Mouse (Mus musculus): ENCODE measurements around the gene Alg13.
A peak's percentile ranks its signal among the peaks of the same experiment; 100 is the strongest.

Gene Alg13

DNA sequence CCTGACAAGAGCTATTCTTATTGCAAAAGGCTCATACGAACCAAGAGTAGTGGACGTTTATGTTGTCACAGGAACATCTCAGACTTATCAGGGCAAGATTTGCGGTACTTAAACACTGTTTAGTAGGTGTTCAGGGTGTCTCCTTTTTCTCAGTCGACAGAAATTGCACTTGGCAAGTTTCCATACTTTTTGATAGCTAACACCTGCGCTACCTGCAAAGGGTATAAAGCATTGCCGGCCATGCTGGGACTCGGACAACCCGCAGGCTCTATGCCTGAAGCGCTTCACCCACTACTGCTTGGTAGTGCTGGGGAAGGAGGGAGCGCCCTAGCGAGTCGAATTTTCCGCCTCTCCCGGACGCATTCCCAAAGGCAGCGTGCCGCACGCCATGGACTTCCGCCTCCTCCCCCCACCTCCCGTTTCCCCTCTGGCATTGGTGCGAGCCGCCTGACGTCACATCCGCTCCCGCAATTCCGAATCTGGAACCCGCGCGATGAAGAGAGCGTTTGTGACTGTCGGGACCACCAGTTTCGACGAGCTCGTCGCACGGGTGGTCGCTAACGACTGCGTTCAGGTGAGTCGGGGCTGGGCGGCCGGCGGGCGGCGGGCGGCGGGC, at the start of gene Alg13:
Gene Alg13 (plus strand): TSS at position 257 of the 616 bp plus-strand sequence.
- peak; percentile 78 for DNase-seq (ENCODE audit: low read depth)

DNA sequence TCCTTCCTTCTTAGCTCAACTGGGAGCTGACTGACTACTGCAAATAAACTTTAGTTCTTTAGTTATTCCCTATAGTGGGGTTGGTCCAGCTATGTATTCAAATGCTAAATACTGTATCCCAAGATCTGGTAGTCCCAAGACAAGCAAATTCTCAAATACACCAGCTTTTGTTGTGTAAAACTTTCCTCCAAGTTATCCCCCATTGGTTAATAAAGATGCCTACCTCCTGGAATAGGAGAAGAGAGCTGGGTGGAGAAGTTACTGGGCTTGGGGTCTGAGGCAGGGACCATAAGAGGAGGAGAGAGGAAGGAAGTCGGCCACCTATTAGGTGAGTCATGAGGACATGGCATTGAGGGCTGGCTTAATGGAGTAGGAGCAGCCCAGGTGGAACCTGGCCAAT, 49.0 kb upstream of the Alg13 start:
- no peak for DNase-seq (ENCODE audit: low read depth)

DNA sequence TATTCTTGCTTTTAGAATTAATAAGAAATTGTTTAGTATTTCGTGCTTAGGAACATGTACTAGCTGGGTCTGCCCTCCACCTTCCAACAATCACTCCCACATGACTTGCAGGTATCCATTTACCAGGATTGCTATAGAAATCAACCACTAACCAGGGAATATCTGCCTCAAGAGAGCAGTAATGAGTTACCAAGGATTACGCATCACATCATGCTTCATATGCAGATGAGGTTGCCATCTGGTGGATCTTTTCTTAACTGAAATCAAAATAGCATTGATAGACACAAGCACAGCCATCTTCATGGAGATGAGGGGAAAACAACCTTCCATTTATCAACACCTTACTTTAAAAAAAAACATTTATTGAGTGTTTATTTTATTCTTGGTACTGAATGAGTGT, 16.1 kb upstream of the Alg13 start:
- no peak for DNase-seq (ENCODE audit: low read depth)

DNA sequence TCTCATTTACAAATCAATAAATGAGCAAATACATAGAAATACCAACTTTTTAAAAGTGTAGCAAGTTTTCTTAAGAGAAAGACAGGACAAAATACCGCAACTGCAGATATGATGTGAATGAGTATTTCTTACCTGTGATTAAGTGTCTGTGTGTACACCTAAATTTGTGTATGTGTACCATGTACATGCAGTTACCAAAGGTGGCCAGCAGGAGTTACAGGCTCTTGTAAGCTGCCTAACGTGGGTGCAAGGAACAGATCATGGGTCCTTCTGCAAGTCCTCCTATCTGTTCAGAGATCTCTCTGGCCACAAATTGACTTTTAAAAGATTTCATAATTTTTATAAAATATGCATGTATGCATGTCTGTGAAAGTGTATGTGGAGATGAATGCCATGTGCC, 11.9 kb upstream of the Alg13 start:
- no peak for DNase-seq (ENCODE audit: low read depth)

DNA sequence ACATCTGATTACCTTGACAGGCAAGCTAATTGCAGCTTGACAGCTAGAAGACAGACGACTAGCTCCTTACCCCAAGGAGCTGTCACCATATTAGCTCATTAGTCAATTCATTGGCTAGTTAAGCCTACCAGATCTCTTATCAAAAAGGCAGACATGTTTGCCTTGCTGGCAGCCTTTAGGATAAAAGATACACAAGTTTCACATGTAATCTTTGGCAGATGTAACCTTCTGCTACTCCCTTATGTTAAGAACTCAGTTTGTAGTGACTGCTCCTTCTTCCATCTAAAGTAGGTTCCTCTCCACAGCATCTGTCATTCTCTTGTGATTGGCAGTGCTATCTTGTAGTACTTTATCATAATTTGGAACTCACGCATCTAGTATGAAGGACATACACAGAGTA, 3.6 kb upstream of the Alg13 start:
- DNase-seq (ENCODE audit: low read depth): no peak

DNA sequence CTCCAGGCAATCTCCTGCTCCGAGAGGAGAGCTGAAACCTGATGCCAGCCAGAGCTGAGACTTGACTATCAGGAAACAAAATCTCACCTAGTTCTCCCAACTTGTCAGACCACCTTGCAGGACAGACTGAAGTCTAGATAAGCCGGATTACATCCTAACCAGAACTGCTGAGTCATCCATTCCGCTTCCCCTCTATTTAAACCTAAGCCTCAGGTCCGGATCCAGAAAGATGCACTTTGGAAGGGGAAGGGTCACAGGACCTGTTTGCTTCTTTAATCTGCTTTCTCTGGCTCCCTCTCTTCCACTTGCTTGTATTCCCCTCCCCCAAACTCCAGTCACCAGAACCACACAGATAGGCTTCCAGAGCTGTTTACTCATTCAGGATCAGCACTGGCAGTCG, 2.6 kb upstream of the Alg13 start:
- no peak for DNase-seq (ENCODE audit: low read depth)

DNA sequence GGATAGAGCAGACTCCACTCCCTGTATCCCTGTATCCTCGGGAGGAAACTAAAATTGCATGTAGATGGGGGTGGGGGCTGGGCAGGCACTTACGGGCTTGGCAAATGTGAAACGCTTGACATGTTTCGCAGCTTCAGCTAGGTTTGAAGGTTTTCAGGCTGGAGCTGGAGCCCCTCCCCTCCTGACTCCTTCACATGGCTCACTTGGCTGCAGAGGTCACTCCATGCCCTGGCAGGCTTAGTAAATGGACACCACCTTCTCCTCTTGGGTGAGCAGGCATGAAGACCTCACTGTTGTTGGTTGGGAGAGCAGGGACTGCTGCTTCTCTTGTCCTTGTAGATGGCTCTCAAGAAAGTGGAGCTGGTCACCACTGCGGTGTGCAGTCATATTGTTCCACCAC, 1.6 kb upstream of the Alg13 start:
- no peak for DNase-seq (ENCODE audit: low read depth)

DNA sequence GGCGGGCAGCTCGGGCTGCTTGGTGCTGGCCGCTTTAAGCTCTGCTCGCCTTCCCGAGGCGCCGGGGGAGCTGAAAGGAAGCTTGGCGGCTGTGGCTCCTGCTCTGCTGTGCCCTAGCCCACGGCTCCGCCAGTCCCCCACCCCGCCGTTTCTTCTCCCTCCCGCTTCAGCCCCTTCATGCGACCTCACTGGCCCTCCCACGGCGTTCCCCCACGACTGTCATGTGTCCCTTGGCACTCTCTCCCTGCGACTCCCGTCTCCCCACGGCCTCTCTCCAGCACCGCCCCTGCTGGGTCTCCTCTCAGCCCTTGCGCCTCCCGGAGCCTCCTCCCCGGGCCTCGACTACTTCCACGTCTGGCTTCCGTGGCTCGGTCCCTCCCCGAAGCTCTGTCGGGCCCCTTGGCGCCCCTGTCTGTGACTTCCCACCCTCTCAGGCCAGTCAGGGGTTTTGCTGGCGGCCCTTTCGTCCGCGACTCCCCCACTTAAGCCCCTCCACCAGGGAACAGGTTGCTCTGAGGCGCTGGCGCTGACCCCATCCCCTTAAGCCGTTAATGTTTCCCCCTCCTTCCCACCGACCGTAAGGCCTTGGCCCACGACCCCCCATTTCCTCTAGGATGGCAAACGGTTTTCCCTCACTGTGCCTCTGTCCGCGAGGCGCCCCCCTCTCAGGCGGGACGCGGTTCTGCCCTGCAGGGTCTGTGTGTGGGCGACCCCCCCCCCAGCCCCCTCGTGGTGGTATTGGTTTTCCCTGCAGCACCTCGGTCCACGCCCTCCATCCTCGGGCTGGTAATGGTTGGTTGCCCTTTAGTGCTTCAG, 768 bp downstream of the Alg13 start:
- DNase-seq (ENCODE audit: low read depth): peak; percentile 46

DNA sequence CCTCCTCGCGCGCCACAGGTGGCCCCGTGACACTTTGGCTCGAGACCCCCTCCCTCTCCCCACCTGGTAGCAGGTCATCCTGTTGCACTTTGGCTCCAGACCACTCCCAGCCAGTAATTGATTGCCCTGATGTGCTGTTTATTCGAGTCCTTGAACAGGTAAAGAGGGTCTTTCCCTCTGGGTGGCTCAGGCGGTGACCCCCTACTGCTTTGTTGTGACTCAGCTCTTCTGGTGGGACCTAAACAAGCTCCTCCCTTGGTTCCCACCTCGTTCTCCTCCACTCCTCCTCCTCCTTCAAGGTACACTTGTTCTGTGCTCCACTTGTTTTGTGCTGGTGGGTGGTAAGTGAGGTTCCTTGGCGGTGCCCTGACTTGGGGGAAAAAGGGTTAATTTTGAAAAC, 1.8 kb downstream of the Alg13 start:
- DNase-seq (ENCODE audit: low read depth): peak; percentile 3

DNA sequence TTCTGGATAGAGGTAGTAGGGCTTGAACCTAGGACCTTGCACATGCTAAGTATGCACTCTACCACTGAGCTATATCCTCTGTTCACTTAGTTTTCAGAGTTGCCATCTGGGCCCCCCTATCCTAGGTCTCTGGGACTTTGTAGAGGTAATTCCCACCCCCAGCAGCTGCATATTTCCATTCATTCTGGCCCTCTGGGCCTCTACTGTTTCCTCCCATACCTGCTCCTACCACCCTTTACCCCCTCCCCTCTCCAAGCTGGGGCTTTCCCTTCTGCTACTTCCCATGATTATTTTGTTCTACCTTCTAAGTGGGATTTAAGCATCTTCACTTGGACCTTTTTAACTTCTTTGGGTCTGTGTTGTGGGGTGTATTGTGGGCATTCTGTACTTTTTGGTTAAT, 7.8 kb downstream of the Alg13 start:
- DNase-seq (ENCODE audit: low read depth): no peak

DNA sequence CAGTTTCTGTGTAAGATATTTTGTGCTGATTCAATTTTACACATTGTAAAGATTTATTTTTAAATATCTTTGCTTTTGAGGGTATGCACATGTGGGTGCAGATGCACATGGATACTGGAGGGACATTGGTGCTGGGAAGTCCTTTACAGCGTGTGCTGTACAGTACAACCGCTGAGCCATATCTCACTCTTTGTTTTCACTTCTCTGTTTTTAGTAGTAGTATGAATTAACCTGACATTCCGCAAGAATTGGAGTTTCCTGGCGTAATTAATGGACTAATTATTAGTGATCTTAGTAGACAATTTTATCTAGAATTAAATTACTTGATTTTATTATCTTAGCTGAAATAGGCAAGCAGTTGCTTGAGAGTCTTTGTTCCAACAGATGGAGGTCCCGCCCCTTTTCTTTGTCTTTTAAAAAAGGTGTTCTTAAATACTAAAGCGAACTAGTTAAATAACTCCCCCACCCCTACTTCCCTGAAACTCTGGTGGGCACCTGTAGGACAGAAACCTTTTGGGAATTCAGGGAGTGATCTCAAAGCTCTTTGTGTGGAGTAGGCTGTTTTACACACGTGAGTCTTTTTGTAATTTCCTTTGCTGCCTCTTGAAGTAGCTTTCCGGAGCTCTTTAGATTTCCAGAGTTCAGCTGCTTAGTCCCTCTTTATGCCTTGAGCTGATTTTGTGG, 17.9 kb downstream of the Alg13 start:
- DNase-seq (ENCODE audit: low read depth): no peak

DNA sequence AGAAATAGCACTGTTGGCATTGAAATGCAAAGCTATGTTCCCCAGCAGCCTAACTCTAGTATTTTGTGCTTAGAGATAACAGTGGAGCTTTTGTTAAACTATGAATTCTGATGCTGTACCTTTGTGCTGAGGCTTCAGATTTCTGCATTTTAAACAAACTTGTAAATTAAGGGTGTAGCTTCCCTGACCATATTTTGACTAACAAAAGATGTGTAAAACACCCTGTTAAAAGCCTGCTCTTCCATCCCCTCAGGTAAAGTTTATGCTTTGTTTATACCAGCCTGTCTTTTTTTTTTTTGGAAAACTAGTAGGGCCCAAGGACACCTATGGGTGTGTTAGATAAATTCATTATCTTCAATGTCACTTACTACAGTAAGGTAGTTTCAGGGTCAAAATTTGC, 20.3 kb downstream of the Alg13 start:
- no peak for DNase-seq (ENCODE audit: low read depth)

DNA sequence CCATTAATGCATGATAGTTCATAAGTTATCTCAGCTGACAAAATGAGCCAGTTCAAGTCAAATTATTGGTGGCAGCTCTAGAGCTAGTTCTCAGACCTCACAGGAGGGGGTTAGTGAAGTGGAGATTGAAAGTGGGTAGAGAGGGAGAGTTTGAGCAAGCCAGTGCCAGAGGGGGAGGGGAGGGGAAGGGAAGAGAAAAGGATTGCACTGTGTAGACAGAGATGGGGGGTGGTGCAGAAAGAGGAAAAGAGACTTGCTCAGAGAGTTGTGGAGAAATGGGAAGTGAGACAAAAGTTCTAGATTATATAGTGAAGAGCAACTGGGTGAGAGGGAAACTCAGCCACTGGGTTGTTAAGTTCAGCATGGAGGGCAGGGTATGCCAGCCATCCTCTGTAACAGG, 20.8 kb downstream of the Alg13 start:
- DNase-seq (ENCODE audit: low read depth): no peak

DNA sequence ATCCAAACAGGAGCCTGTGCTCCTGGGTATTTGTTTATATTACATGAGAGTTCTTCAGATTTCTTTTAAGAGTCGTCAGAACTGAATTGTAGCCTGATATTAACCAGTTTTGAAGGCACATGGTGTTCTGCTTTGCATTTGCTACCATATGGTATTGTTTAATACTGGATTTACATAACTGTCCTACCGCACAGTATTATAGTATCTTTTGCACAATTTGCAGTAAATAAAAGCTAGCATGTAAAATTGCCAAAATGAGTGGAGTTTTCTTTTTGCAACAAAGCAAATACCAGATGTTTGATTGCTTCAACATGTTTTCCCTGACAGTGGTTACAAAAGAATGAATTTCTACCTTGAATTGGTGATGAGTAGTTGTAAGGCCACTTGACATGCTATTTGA, 56.6 kb downstream of the Alg13 start:
- no peak for DNase-seq (ENCODE audit: low read depth)

DNA sequence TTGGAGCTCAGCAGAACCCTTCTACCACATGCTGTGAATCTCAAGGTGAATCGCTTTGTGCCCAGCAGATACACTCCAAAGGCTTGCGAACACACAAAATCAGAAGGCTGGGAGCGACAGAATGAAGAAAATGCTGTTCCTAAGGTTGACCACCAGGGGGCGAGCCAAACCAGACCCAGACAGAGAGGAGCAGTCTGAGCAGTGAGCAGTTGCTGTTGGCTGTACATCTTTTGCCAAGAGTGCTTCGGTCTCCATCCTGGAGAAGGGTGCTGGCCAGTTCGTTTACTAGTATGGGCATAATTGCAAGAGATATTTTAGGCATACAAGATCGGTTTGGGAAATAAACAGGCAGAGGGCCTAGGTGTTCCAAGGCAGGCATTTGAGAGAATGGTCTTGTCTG, 85.9 kb downstream of the Alg13 start:
- peak; percentile 35 for DNase-seq (ENCODE audit: low read depth)

DNA sequence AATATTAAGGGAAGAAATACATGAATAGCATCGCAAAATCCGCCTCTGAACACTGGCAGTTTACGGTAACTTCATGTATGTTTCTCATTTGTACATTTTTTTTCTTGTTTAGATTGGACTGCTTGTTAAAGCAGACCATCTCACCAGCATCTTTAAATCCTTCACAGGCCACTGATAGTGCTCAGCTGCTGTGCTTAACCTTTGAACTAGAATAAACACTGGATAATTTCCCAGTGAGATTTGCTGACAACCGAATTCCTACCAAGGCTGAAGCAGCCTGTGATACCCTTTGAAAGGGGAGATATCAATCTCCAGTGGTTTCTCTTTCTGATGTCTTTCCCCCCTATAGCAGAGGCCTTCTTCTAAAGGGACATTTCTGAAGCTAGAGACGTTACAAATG, 90.4 kb downstream of the Alg13 start:
- no peak for DNase-seq (ENCODE audit: low read depth)

DNA sequence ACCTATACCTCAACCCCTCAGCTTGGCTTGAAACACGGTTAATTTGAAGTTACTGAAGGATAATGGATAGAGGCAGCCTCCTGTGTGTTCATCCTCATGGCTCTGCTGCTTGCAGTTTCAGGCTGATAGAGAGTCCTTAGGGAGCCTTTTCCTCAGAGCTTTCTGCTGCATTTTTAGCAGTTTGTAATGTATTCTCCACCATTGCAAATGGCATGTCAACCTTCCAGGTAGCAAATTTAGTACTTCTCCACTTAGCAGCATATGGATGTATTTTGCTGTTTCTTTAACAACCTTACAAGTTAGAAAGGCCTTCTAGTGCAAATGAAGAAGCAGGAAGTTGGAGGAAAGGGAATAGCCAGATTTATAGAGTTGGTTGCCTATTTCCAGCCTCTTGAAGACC, 102.7 kb downstream of the Alg13 start:
- DNase-seq (ENCODE audit: low read depth): no peak

DNA sequence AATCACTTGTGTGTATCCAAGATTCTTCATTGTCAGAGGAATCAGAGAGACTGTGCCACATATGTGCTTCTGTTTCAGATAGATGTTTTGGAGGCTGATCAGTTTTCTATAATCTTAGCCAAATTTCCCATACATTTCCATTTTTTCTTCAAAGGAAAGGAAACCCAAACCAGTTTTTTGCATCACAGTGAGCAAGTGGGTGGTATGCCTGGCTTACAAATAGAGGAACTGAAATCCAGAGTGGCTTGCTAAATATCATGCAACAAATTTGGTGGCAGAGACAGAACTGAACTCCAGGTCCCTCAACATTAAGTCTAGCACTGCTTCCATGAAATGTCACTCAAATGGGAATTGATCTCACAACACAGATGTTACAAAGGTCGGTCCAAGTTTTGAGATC, 103.5 kb downstream of the Alg13 start:
- no peak for DNase-seq (ENCODE audit: low read depth)

DNA sequence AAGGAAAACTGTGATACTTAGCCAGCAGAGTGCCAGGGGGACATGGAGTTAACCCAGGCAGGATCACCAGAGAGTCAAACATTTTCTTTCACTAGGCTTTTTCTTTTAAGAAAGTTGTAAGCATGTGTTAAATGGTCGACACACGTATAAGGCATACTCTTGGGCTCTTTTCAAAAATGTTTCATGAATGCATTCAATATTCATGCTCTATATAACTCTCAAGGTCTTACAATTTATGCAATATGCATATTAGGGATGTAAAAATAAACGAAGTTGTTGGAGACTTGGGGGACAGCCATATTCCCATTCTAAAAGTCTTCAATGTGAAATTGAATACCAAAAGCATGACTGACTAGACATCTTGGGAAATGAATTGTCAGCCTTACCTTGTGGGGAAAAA, 106.2 kb downstream of the Alg13 start:
- no peak for DNase-seq (ENCODE audit: low read depth)
